Mouse (Mus musculus): ENCODE results near the gene Snx20.
A peak's percentile ranks its signal among the peaks of the same experiment; 100 is the strongest.

Gene Snx20

DNA sequence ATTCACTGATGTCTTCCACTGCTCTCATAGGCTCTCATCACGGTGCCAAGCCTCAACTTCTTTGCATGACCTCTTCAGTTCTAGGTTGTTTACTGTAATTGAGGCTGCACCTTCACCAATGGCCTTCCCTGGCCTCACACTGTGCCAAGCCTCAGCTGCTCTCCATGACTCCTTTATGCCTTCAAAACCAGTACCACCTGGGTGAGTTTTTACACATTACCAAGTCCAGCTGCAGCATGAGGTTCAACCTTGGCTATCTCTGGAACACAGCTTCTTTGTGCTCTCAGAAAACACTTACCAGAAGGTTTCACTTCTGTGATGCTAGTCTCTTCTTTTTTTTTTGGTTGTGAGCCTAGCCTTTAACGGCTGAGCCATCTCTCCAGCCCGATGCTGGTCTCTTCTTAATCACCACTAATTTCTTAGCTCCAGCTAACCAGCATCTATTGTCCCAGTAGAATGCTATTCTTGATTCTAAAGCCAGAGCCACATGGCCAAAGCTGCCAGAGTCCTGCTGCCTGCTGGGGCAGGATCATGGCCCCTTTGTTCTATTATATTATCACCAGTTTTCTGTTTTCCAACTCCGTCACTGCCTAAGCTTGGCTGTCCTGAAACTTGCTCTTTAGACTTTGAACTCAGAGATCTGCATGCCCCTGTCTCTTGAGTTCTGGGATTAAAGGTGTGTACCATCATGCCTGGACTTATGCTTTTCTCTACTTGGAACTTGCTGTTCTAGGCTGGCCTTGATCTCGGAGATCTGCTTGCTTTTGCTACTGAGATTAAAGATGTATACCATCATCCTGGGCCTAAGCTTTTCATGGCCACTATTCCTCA is 7.0 kb upstream of the Snx20 start:
- no peak for DNase-seq (ENCODE audit: low spot score)

DNA sequence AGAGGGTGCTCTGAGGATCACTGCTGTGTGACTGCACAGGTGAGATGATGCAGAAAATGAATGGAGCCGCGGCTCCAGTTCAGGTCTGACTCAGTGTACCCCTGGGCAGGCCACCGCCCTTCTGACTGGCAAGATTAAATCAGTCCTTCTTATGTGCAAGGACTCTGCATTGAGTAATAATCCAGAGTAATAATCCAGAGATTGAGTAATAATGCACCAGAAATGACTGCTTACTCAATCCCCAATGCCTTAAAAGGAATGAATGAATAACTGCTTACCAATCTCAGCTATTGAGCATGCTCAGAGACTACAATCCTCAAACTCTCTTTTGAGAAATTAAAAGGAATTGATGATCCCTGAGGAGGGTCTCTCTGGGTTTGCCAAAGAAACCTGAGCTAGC is 3.0 kb upstream of the Snx20 start:
- DNase-seq (ENCODE audit: low spot score): no peak

DNA sequence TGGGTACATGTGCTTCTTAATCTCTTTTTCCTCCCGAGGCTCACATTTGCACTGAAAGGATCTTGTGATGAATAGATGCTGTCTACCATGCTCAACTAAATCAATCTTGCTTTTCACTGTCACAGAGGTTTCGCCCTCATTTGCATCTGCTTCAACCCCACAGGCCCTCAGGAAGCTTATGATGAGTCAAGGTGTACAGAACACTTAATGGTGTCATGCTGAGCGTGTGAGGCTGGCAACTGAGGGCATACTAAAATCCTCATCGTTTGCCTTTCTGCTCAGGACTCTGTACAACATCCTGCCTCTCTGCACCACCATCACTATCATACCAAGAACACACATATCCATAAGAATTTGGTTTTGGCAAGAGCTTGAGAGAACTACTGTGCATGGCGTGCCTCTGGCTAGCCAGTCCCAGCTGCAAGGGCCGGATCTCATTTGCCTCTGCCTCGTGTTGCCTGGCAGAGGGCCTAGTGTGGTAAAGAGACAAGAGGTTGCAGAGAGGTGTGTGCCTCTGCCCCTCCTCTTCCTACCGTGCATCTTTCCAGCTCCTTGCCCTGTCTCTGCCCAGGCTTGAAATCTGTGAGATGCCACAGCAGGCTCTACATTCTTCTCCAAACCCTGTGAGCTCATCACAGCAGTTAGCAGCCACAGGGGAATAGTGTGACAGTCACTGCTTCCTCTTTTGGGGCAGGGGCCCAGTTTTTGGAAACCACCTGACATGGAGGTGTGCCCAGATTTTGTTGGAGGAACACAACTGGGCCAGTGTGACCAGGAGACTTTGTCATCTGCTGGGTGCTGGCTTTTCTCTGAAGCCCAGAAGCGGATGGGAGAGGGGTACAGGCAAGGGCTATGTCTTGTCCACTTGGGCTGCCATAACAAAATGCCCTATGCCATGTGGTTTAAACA is 1.4 kb upstream of the Snx20 start:
- no peak for DNase-seq (ENCODE audit: low spot score)

DNA sequence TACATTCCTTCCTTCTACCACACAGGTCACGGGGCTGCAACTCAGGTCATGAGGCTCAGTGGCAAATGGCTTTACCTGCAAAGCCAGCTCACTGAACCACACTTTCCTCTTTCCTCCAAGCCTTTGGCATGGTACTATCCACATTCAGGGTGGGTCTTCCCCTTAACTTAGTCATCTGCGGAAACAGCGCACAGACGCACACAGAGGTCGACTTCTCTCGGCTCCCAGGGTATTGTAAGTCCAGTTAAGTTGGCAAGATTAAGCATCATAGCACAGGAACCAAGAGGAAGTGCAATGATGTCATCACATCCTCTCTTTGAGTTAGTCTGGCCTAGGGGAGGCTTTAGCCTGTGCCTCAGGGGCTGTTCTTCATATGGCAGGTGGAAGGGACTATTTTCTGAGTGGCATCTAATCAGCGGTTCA is 2.6 kb downstream of the Snx20 start:
- no peak for DNase-seq (ENCODE audit: low spot score)

DNA sequence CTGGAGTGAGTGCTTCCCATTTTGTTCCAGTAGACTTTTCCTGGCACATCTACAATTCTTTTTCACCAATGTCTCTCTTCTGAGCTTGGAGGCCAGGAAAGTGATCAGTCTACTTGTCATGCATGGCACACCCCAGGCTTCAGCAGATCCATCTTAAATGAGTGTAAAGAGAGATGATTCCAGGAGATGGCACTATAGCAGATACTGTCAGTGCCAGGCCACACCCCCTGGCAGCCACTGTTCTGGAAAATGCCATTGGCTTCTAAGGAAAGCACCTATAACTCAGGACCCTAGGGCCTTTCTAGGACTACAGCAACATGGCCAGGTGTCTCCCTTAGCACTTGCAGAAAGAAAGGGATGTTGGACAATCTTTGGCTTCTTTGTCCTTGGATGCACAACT is 4.8 kb downstream of the Snx20 start:
- no peak for DNase-seq (ENCODE audit: low spot score)

DNA sequence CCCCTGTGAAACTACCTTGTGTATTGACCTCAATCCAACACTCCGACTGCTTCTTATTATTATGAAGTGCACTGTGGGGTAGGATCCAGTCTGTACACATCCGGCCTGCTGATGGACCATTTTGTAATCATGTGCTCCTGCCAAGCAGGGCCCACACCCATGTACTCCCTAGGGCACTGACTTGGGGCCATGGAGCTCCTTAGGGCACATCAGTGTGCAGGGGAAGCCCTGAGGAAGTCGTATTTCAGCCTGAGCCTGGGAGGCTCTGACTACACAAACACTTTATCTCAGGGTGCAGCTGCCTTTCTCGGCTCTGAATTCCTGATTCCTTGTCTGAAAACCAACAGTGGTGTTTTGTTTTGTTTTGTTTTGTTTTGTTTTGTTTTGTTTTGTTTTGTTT is 5.7 kb downstream of the Snx20 start:
- DNase-seq (ENCODE audit: low spot score): no peak

DNA sequence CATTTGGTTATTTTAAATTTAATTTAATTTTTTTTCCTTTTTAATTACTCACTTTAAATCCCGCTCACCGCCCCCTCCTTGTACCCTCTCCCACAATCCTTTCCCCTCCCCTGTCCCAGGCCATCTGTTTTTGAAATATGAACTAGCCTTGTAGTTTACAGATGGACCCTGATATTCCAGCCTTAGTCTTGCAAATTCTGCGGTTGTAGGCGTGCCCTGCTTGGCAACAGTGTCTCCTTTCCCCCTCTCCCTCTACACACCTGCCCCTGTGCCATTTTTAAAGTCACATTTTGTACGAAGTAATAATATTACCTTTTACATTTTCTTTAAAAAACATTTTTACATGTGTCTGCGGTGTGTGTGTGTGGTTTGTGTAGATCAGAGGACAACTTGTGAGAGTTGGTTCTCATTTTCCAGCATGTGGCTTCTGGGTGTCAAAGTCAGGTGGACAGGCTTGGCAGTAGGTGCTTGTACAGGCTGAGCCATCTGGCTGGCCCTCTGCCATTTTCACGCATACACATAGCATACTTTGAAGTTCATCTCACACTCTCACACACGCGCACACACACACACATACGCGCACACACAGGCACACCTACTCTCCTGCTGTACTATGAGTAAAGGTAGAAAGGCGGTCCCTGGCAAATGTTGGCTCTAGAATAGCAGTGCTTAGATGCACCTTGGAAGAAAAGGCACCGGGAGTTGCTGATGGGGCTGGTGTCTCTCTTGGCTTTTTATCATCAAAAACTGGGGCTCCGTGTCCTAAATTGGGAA is 7.7 kb downstream of the Snx20 start:
- no peak for DNase-seq (ENCODE audit: low spot score)

DNA sequence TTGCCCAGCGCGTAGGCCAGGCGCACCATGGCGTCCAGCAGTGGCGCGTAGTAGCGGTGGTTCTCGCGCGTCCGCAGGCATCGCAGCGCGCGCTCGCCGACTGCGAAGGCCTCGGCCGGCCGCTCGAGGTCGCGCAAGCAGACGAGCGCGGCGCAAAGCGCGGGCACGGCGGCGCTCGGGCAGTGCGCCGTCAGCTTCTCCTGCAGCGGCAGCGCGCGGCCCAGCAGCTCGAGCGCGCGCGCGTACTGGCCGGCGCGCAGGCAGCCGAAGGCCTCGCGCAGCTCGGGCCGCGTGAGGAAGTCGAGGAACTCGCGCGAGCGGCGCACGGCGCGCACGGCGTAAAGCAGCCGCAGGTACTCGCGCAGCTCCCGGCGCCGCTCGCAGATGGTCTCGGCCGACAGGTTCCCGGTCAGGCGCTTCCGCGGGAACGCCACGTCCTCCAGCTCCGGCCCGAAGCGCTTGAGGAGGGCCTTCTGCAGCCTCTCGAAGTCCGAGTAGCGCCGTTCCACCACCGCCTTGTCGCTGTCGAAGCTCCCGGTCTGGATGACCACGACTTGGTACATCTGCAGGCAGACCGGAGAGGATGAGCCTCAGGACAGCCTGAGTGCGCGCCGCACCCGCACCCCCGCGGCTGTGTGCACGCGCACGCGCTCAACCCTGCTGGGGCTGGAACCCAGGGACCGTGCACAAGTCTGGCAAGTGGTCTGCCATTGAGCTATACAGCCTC is 8.5 kb downstream of the Snx20 start:
- peak; percentile 70 for DNase-seq (ENCODE audit: low spot score)

DNA sequence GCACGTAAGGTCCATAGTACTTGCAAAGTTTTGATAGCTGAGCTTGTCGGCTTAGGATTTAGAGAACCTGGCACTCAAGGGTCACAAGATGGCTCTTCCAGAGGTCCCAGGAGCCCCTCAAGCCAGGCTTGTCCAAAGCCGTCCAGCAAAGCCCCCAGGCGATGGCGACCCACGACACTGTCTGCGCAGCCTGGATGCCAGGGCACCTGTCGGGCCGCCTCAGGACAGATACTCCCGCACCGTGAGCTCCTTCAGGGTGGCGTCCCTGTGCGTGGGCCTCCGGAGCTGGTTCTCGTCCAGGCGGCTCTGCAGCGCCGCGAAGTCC is 9.0 kb downstream of the Snx20 start:
- DNase-seq (ENCODE audit: low spot score): no peak

DNA sequence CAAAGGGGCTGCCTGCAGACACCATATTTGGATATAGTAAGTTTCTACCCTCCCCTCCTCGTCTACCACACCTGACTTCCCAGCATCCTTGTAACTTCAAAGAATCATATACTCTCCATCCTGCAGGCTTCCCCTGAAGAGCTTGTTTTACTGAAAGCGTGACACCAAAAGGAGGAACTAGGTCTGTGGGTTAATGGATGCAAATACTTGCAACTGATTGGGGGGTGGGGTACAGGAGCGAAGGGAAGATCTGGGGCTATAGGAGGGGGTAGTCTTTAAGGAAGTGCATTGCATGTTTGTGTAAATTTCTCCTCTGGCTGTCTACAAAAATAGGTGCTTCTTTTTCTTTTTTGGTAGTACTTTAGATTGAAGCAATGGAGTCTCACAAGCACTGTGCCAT is 9.5 kb downstream of the Snx20 start:
- no peak for DNase-seq (ENCODE audit: low spot score)

DNA sequence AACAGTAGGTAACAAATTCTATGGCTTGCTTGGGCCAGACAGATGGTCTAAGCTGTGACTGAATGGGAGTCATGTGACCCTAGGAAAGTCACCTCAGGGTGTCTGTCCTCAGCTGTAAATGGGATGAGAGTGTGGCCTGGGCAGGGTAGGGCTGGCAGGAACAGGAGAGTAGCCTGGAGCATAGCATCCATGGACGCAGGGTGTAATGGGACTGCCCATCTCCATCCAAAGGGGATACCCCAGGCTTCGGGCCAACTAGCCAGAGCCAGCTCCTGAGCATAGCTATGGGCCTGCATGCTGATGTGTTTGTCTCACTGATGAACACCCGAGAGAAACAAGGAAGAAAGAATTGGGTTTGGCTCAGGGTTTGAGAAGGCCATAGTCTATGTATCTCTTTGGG is 11.7 kb downstream of the Snx20 start:
- no peak for DNase-seq (ENCODE audit: low spot score)

DNA sequence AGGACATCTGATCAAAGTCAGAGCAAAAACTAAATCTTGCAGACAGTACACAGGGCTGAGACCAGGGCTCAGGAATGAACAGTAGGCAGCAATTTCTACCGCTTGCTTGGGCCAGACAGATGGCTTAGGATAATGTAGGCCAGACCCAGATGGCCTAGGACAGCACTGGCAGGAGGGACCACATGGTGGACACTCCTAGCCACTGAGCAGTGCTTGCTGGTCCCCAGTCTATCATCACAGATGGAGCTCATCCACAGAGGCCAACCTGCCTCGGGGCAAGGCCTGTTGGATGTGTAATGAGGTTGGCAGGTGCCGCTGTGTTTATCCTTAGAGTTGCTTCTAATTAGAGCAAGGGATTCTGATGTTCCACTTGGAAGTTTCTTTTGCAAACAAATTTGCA is 12.6 kb downstream of the Snx20 start:
- no peak for DNase-seq (ENCODE audit: low spot score)

DNA sequence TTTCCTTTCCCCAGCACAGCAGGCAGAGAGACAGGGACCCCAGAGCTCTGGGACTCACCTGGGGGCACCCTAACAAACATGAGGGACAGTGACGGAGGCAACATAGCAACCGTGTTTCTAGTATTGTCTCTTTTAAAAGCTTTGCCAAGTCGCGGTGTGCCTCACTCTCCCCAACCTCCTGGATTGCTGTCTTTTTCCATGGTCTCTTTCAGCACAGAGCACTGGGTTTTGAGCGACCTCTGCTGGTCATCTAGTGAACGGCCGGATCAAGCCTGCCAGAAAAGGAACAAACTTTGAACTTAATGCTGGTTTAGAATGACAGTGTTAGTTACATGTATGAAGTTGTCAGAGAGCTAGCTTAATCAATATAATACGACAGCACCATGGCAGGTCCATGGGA is 14.5 kb downstream of the Snx20 start:
- DNase-seq (ENCODE audit: low spot score): peak; percentile 14

DNA sequence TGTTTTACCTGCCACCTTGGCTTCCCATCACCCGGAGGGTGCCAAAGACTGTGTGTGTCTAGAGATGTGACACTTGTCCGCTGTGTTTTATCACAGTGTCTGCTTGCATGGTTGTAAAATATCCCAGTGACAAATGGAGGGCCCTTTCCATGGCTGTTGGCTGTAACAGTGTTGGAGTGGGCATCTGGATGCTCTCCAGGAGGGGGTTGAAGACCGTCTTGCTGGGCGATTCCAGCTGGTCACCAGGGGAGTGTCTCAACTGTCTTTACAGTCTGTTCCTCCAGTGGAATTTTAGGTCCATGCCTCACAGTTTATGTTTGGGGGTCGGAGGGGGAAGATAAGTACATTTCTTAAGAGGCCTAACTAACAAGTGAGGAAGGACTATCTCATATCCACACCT is 15.0 kb downstream of the Snx20 start:
- DNase-seq (ENCODE audit: low spot score): no peak

DNA sequence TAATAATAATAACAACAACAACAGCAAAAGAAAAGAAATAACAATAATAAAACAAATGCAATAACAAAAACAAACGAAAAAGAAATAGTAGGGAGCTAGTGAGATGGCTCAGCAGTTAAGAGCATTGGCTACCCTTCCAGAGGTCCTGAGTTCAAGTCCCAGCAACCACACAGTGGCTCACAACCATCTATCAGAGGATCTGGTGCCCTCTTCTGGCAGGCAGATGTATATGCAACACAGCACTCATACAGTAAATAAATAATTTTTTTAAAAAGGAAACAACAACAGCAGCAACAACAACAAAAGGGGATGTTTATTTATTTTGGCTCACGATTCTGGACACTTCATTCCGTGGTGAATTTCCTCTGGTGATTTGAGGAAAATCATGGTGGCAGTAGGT is 16.4 kb downstream of the Snx20 start:
- DNase-seq (ENCODE audit: low spot score): no peak

DNA sequence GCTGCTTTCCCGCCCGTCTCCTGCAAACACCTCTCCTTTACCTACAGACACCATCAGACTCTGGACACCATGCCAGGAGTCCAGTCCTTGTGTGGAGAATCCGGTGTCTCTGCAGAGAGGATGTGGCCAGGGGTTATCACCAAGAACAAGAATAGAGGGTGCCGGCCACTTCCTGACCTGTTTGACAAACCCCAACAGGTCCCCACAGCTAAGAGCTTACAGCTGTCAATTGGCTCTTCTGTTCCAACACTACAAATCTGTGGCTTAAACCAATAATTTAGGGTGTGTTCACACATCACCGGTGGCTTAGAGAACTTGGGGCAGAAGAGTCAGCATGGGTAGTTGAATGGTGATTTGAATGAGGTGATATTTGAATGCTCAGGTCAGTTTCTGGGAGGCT is 17.3 kb downstream of the Snx20 start:
- no peak for DNase-seq (ENCODE audit: low spot score)

DNA sequence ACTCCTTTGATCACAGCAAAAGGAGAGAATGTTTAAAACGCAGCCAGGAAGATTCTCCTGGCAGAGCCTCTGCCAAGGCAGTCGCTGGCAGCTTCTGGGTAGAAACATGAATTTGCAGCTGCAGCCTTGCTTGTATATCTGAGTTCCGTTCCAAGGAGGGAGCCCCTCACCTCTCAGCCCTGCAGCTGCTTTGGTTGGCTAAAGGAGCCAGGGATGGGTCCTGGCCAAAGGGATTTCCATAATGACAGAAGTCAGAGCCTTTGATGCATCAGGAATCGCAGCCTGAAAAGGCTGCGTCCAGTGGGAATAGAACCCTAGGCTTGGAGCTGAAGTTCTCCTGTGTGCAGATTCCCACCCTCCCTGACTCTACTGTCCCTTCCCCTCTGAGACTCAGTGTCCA is 20.9 kb downstream of the Snx20 start:
- no peak for DNase-seq (ENCODE audit: low spot score)

DNA sequence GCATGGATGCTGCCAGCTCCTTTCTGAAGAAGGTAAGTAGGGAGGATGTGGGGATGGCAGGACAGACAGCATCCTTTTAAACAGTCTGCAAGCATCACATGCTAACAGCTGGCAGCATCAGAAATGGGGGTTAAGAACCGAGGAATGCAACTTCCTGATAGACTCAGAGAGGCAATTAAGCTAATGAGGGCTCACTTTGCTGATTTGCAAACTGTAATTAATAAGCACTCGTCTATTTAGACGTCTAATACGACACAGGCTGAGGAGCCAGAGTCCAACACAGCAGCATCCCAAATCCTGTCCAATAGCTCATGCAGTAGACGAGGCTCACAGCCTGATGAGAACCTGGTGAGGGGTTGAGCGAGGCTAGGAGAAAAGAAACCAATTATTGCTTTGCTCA is 25.7 kb downstream of the Snx20 start:
- DNase-seq (ENCODE audit: low spot score): no peak

DNA sequence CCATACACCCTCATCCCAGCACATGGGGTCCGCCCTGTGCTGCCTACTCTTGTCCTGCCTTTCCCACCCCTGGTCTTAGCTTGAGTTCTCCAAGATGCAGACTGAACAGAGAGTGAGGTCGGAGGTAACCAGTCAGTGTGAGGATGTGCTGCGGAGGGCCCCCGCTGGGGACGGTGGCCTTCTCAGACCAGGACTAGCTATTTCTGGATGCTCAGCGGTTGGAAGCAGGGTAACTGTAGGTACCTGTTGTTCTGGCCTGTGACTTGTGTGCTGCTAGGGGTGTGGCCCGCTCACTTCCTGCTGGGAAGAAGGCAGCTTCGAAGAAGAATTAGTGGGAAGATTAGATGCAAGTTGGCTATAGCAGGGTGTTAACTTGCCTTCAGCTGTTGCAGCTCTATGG is 26.9 kb downstream of the Snx20 start:
- DNase-seq (ENCODE audit: low spot score): no peak

DNA sequence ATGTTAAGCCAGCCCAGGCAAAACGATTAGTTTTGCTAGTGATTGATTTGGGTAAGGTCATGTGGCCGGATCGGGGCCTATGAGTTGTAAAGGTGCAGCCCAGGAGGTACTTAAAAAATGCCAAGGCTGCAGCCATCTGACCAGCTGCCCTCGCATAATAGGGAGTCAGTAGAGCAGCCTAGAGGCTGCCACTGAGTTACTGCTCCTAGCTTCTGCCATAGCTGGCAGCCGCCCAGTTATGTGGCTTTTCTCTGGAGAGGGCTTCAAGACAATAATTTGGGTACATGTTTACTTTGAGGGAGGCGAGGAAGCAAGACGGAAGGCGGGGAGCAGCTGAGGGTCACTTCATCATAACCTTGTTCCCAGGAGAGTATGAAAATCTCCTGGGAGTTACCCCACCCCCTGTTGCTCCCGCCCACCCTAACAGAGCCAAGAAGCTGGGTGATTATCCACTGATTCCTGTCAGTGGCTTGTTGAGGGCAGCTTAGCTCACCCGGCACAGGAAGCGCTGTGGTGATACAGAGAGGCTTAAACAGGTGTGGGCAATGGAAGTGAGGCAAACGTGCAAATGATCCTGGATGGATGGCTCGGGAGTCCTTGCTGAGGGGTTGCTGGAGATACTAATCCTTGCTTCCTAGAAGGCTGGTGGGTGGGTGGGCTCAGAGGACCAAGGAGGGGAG is 30.4 kb downstream of the Snx20 start:
- DNase-seq (ENCODE audit: low spot score): no peak
